ENCODE assay signal across 8 mouse cellular contexts in genomic region chr4:65122841-65123240, GRCm38 (mm10). TPM values are rescaled to one million over a fixed set of nuclear protein-coding genes. Genes with fewer than 3 reads are reported as not detected.
DNase-seq lines count a peak whose midpoint lies in the region; ATAC-seq and TF ChIP-seq lines count a peak whose summit lies in the region.
"Had no signal": no experiment of that assay in that cellular context is flagged by ENCODE, and none has a peak within 500 bp of the region (broad histone marks: within the 10 kb centered on the region; RNA-seq: fewer than 3 reads in every experiment).

No protein-coding gene starts in this region.

- H3K4me3 ChIP-seq in layer of hippocampus, adult 2 months: no peak overlapping the region
- H3K4me3 ChIP-seq in forebrain, postnatal 0 days (ENCODE audit: low read depth, low read length): no peak overlapping the region
- no peak overlapping the region for H3K4me3 ChIP-seq in midbrain, postnatal 0 days (ENCODE audit: low read depth, low read length)

- TF ChIP-seq CTCF in layer of hippocampus, adult 2 months (conservative IDR thresholded peaks at IDR 0.05): peak; percentile 66
- peak; percentile 35 for TF ChIP-seq CTCF in forebrain, postnatal 0 days (IDR thresholded peaks at IDR 0.05; ENCODE audit: low read depth)
- TF ChIP-seq CTCF in midbrain, postnatal 0 days (IDR thresholded peaks at IDR 0.05): peak; percentile 53

- DNase-seq in layer of hippocampus, adult 2 months (ENCODE audit: low spot score in 2 of 2): no peak
- DNase-seq in layer of hippocampus, adult 9-11 months: no peak
- DNase-seq in embryo, embryonic 10.5 days (ENCODE audit: low spot score): peak; percentile 67
- DNase-seq in forebrain, postnatal 0 days: peak; percentile 27
- DNase-seq in midbrain, postnatal 0 days (ENCODE audit: low spot score): peak; percentile 42
- DNase-seq in adrenal gland, postnatal 14 days: no peak
- no peak for DNase-seq in adrenal gland, postnatal 25 days

- H3K27me3 ChIP-seq in forebrain, postnatal 0 days (ENCODE audit: insufficient read depth, low read length): peaks cover 10% of the 10 kb centered on the region
- peaks cover 5% of the 10 kb centered on the region for H3K27me3 ChIP-seq in midbrain, postnatal 0 days (ENCODE audit: insufficient read depth, low read length)

- no peaks in the 10 kb centered on the region for H3K36me3 ChIP-seq in forebrain, postnatal 0 days (ENCODE audit: insufficient read depth)
- no peaks in the 10 kb centered on the region for H3K36me3 ChIP-seq in midbrain, postnatal 0 days (ENCODE audit: insufficient read depth, low read length)

- H3K4me1 ChIP-seq in forebrain, postnatal 0 days (ENCODE audit: insufficient read depth): 0 out of 2 replicates have a peak, but pooled peaks cover 9% of the 10 kb centered on the region
- no peaks in the 10 kb centered on the region; the same call in 1 of the 2 replicates for H3K4me1 ChIP-seq in midbrain, postnatal 0 days (ENCODE audit: insufficient read depth, low read length)

- no peaks in the 10 kb centered on the region for H3K9me3 ChIP-seq in forebrain, postnatal 0 days (ENCODE audit: low read length)
- H3K9me3 ChIP-seq in midbrain, postnatal 0 days (ENCODE audit: low read length): no peaks in the 10 kb centered on the region

- no peak overlapping the region for H3K27ac ChIP-seq in layer of hippocampus, adult 2 months
- H3K27ac ChIP-seq in forebrain, postnatal 0 days (ENCODE audit: low read depth, low read length): no peak overlapping the region
- H3K27ac ChIP-seq in midbrain, postnatal 0 days (ENCODE audit: low read depth, low read length): no peak overlapping the region

- WGBS in forebrain, postnatal 0 days: 1% methylated on average over 2 of the region's 2 CpGs
- 0% methylated on average over 2 of the region's 2 CpGs for WGBS in midbrain, postnatal 0 days

- no peak overlapping the region for H3K4me2 ChIP-seq in forebrain, postnatal 0 days (ENCODE audit: low read depth)
- H3K4me2 ChIP-seq in midbrain, postnatal 0 days (ENCODE audit: low read depth, low read length, poor library complexity, severe bottlenecking): no peak overlapping the region; the same call in 1 of the 2 replicates

- ATAC-seq in forebrain, postnatal 0 days: no peak
- ATAC-seq in midbrain, postnatal 0 days (ENCODE audit: low FRiP score): no peak

- no peak overlapping the region for H3K9ac ChIP-seq in forebrain, postnatal 0 days
- H3K9ac ChIP-seq in midbrain, postnatal 0 days (replicated peaks; ENCODE audit: low read length, poor library complexity, severe bottlenecking): no peak overlapping the region

RNA-seq across cellular contexts. Expression of gene Pappa, which starts 1.1 kb away (rescaled TPM):
- total RNA-seq in layer of hippocampus, adult 2 months (2021): 1 to 10 TPM; 1.3 to 1.5 TPM
- total RNA-seq in forebrain, postnatal 0 days (2014; rRNA removed): 0.62 and 1.7 TPM in 2 replicates
- polyA plus RNA-seq in forebrain, postnatal 0 days (2015; fragmentation: Nextera tagmentation; extraction: Ambion mirVana): 0.09 and 0.27 TPM in 2 replicates
- total RNA-seq in midbrain, postnatal 0 days (2014; rRNA removed): 3.7 and 4.4 TPM in 2 replicates
- 0.57 and 0.65 TPM in 2 replicates for polyA plus RNA-seq in midbrain, postnatal 0 days (2015; fragmentation: Nextera tagmentation; extraction: Ambion mirVana)
- 1.1 and 1.6 TPM in 2 replicates for total RNA-seq in adrenal gland, postnatal 14 days (2021)
- total RNA-seq in adrenal gland, postnatal 25 days (2021): 0.33 and 0.39 TPM in 2 replicates
- total RNA-seq: neutrophil, adult 5-6 weeks had no signal

Comparison
In these comparisons a context has a peak if more than half of its experiments do, and no peak if none do; other contexts are left out.
1. DNase-seq: peak in embryo, embryonic 10.5 days (single experiment), forebrain, postnatal 0 days (single experiment) and midbrain, postnatal 0 days (single experiment); none in layer of hippocampus, adult 2 months (0 of 2), layer of hippocampus, adult 9-11 months (single experiment), adrenal gland, postnatal 14 days (single experiment) and adrenal gland, postnatal 25 days (single experiment).
2. Peak in every context shown above with its lines, with median percentiles within 50 percentile points of each other: CTCF ChIP-seq.